Mouse (Mus musculus) left cerebral cortex, postnatal 14 days (tissue): ENCODE results near the gene Rtkn. TPM values are rescaled to one million over a fixed set of nuclear protein-coding genes. Genes with fewer than 3 reads are reported as not detected.

Experiments used
- microRNA-seq, 2 experiments: library from miRNA; unstranded; fragments of <30 nt; microRNA quantifications; one replicate each; pipeline ENCODE4 v1.2.0; 2022
- total RNA-seq, 2 experiments: library from RNA; stranded (reverse); gene quantifications; 2 replicates each; pipeline ENCODE4 v1.2.3; 2021

Gene Rtkn
- total RNA-seq, 2 experiments from 2014 or later: 55.2 to 62.4 TPM

Small RNA genes lying within 50 kb of the gene (microRNA-seq; reads per million reads assigned to microRNA genes)
- 0 reads per million in 2 experiments for gene Mir3470a

Other genes with a start within 250 kb of the Rtkn start
- gene Sema4f, start 195.7 kb upstream of the Rtkn start, total RNA-seq: 10 to 100 TPM; 44.5 to 45.6 TPM
- under 1 TPM in 1 of 2 experiments, not detected in 1; 0.23 TPM for gene M1ap, start 188.6 kb upstream of the Rtkn start, total RNA-seq
- 1 to 10 TPM; 1.5 to 2.3 TPM for gene Dok1, start 102.0 kb upstream of the Rtkn start, total RNA-seq
- 1 to 10 TPM; 3.0 to 3.3 TPM for gene Loxl3, start 101.3 kb upstream of the Rtkn start, total RNA-seq
- 100 to 1,000 TPM; 104 to 113 TPM for gene Aup1, start 80.9 kb upstream of the Rtkn start, total RNA-seq
- 10 to 100 TPM; 52.2 to 57.5 TPM for gene Htra2, start 80.2 kb upstream of the Rtkn start, total RNA-seq
- gene Dqx1, start 77.6 kb upstream of the Rtkn start, total RNA-seq: under 1 TPM; 0.44 to 0.79 TPM
- not detected for gene Tlx2, start 65.2 kb upstream of the Rtkn start, total RNA-seq
- gene Pcgf1, start 57.6 kb upstream of the Rtkn start, total RNA-seq: 10 to 100 TPM; 21.9 to 24.3 TPM
- gene Lbx2, start 49.1 kb upstream of the Rtkn start, total RNA-seq: under 1 TPM in 1 of 2 experiments, not detected in 1; 0.46 TPM
- 1 to 10 TPM; 3.5 to 4.9 TPM for gene Ccdc142, start 33.9 kb upstream of the Rtkn start, total RNA-seq
- gene Gm42688, start 33.8 kb upstream of the Rtkn start, total RNA-seq: 1 to 10 TPM; 4.1 to 5.5 TPM
- 10 to 100 TPM; 61.7 to 64.8 TPM for gene Mrpl53, start 26.4 kb upstream of the Rtkn start, total RNA-seq
- gene Mogs, start 20.0 kb upstream of the Rtkn start, total RNA-seq: 10 to 100 TPM; 24.4 to 27.3 TPM
- gene Wbp1, start 13.9 kb upstream of the Rtkn start, total RNA-seq: 10 to 100 TPM; 44.2 to 53.8 TPM
- gene Ino80b, start 10.0 kb upstream of the Rtkn start, total RNA-seq: 10 to 100 TPM; 15.1 to 18.8 TPM
- gene Wdr54, start 20.9 kb downstream of the Rtkn start, total RNA-seq: 10 to 100 TPM; 29.0 to 31.6 TPM
- gene 1700003E16Rik, start 20.9 kb downstream of the Rtkn start, total RNA-seq: 10 to 100 TPM; 31.4 to 32.5 TPM
- 100 to 1,000 TPM; 341 to 348 TPM for gene Dctn1, start 30.5 kb downstream of the Rtkn start, total RNA-seq
- gene Slc4a5, start 84.4 kb downstream of the Rtkn start, total RNA-seq: 1 to 10 TPM; 1.1 TPM
- gene Mthfd2, start 190.4 kb downstream of the Rtkn start, total RNA-seq: 1 to 10 TPM; 6.2 to 6.6 TPM
- gene Mob1a, start 190.6 kb downstream of the Rtkn start, total RNA-seq: 10 to 100 TPM; 22.0 to 22.4 TPM
- 10 to 100 TPM; 41.2 to 45.5 TPM for gene Bola3, start 213.7 kb downstream of the Rtkn start, total RNA-seq